Mouse (Mus musculus) hindbrain, embryonic 16.5 days (tissue): Measurements from ENCODE around the gene Dennd2a. TPM values are rescaled to one million over a fixed set of nuclear protein-coding genes. Genes with fewer than 3 reads are reported as not detected.

ENCODE experiments used
- ATAC-seq: fragments of 200-750 bp; cut with Nextera tagmentation; 2 replicates; pipeline ENCODE4 v1.8.0; 2017; ENCODE audit warnings: moderate TSS enrichment, moderate library complexity
- H3K27ac ChIP-seq: fragments of 300-500 bp; sonication (generic); 2 replicates; pipeline ENCODE4 v1.5.1; 2014; ENCODE audit warnings: low read depth, mild to moderate bottlenecking, control low read depth, low read length, moderate library complexity
- H3K27me3 ChIP-seq: fragments of 300-500 bp; sonication (generic); replicated peaks from 2 replicates; pipeline ENCODE4 v1.6.1; 2014; ENCODE audit warnings: low read length; ENCODE audit not compliant: control insufficient read depth, insufficient read depth
- H3K36me3 ChIP-seq: fragments of 300-500 bp; sonication (generic); 2 replicates; pipeline ENCODE4 v1.6.1; 2014; ENCODE audit warnings: mild to moderate bottlenecking, low read length, moderate library complexity, mixed read lengths; ENCODE audit not compliant: control insufficient read depth, insufficient read depth
- H3K4me1 ChIP-seq: fragments of 300-500 bp; sonication (generic); 2 replicates; pipeline ENCODE4 v1.6.1; 2014; ENCODE audit warnings: low read depth, low read length; ENCODE audit not compliant: control insufficient read depth, insufficient read depth
- H3K4me2 ChIP-seq: fragments of 300-500 bp; sonication (generic); 2 replicates; pipeline ENCODE4 v1.6.1; 2014; ENCODE audit warnings: mild to moderate bottlenecking, low read length, control low read depth, moderate library complexity
- H3K4me3 ChIP-seq: fragments of 300-500 bp; sonication (generic); 2 replicates; pipeline ENCODE4 v1.5.1; 2014; ENCODE audit warnings: mild to moderate bottlenecking, low read length, control low read depth, moderate library complexity
- H3K9ac ChIP-seq: fragments of 300-500 bp; sonication (generic); 2 replicates; pipeline ENCODE4 v1.6.1; 2014; ENCODE audit warnings: low read depth, mild to moderate bottlenecking, control low read depth, low read length, moderate library complexity
- H3K9me3 ChIP-seq: fragments of 300-500 bp; sonication (generic); 2 replicates; pipeline ENCODE4 v1.6.1; 2014; ENCODE audit warnings: mild to moderate bottlenecking, low read length, moderate library complexity; ENCODE audit not compliant: control insufficient read depth
- WGBS: fragments of 180-500 bp; shearing (Covaris S2); extraction: QIAGEN DNeasy Blood & Tissue Kit; methylation state at CpG from one replicate; pipeline ENCODE4 v1.1.7; 2014; 5-methylcytosine and 5-hydroxymethylcytosine counted together
- polyA plus RNA-seq: library from polyadenylated mRNA; unstranded; fragments of >200 nt; fragmentation: Nextera tagmentation; extraction: Ambion mirVana; gene quantifications from 2 replicates; pipeline ENCODE4 v1.2.1, GENCODE M21; 2015

Gene Dennd2a
- polyA plus RNA-seq, 1 experiment from 2014 or later, result 12.8 TPM

GRCm38 (mm10) chr6:39528671-39529535 lies 28.8 kb downstream of the Dennd2a start:
- Histone ChIP-seq H3K9ac (no peak overlapping the region), H3K27ac (peak overlapping the region; percentile 60), H3K4me3 (no peak overlapping the region), H3K4me2 (peak overlapping the region; percentile 30), H3K27me3 (no peaks in the 10 kb centered on the region), H3K36me3 (no peaks in the 10 kb centered on the region), H3K9me3 (no peaks in the 10 kb centered on the region), H3K4me1 (peaks cover 18% of the 10 kb centered on the region; the same call in 1 of the 2 replicates)
- 29% methylated on average over 12 of the region's 12 CpGs for whole genome bisulfite sequencing
- peak; percentile 94 for ATAC-seq

- Histone ChIP-seq H3K4me2 (no peak overlapping the region), H3K4me3 (no peak overlapping the region), H3K4me1 (peaks cover 18% of the 10 kb centered on the region; the same call in 1 of the 2 replicates), H3K27me3 (no peaks in the 10 kb centered on the region), H3K36me3 (peaks cover 6% of the 10 kb centered on the region; the same call in 1 of the 2 replicates), H3K27ac (peak overlapping the region; percentile 60), H3K9ac (no peak overlapping the region), H3K9me3 (no peaks in the 10 kb centered on the region)
- WGBS, result 35% methylated on average over 4 of the region's 4 CpGs
- ATAC-seq, result peak; percentile 35; the same call in 1 of the 2 replicates
These were observed 29.9 kb downstream of the Dennd2a start for GRCm38 (mm10) chr6:39527811-39528210.

- ATAC-seq, result no peak
- H3K4me2 ChIP-seq, result no peak overlapping the region
- H3K9ac ChIP-seq, result no peak overlapping the region
- 77% methylated on average over 7 of the region's 7 CpGs for WGBS
- H3K4me3 ChIP-seq, result no peak overlapping the region
- H3K36me3 ChIP-seq, result peaks cover 7% of the 10 kb centered on the region; the same call in 1 of the 2 replicates
- H3K27ac ChIP-seq, result peak overlapping the region; percentile 10; the same call in 1 of the 2 replicates
- H3K4me1 ChIP-seq, result peaks cover 18% of the 10 kb centered on the region; the same call in 1 of the 2 replicates
- no peaks in the 10 kb centered on the region for H3K9me3 ChIP-seq
- no peaks in the 10 kb centered on the region for H3K27me3 ChIP-seq
These were observed 30.3 kb downstream of the Dennd2a start for GRCm38 (mm10) chr6:39527337-39527784.

GRCm38 (mm10) chr6:39526797-39527196 lies 30.9 kb downstream of the Dennd2a start:
- Histone ChIP-seq H3K27me3 (no peaks in the 10 kb centered on the region), H3K36me3 (peaks cover 8% of the 10 kb centered on the region), H3K9me3 (no peaks in the 10 kb centered on the region), H3K27ac (no peak overlapping the region; the same call in 1 of the 2 replicates), H3K4me2 (no peak overlapping the region), H3K9ac (no peak overlapping the region), H3K4me1 (peaks cover 18% of the 10 kb centered on the region; the same call in 1 of the 2 replicates), H3K4me3 (no peak overlapping the region)
- ATAC-seq, result no peak
- 55% methylated on average over 8 of the region's 10 CpGs for WGBS

GRCm38 (mm10) chr6:39523161-39523560 lies 34.5 kb downstream of the Dennd2a start:
- ATAC-seq, result no peak
- Histone ChIP-seq H3K27me3 (no peaks in the 10 kb centered on the region), H3K27ac (no peak overlapping the region), H3K4me1 (peaks cover 6% of the 10 kb centered on the region; the same call in 1 of the 2 replicates), H3K9me3 (peaks cover 5% of the 10 kb centered on the region), H3K4me2 (no peak overlapping the region), H3K36me3 (peaks cover 22% of the 10 kb centered on the region), H3K9ac (no peak overlapping the region), H3K4me3 (no peak overlapping the region)
- WGBS, result 92% methylated on average over 13 of the region's 13 CpGs

- WGBS, result 70% methylated on average over 5 of the region's 5 CpGs
- H3K27me3 ChIP-seq, result no peaks in the 10 kb centered on the region
- peaks cover 5% of the 10 kb centered on the region for H3K9me3 ChIP-seq
- peaks cover 4% of the 10 kb centered on the region; the same call in 1 of the 2 replicates for H3K4me1 ChIP-seq
- ATAC-seq, result no peak
- no peak overlapping the region for H3K9ac ChIP-seq
- H3K4me2 ChIP-seq, result no peak overlapping the region
- no peak overlapping the region for H3K27ac ChIP-seq
- H3K36me3 ChIP-seq, result peaks cover 22% of the 10 kb centered on the region
- H3K4me3 ChIP-seq, result no peak overlapping the region
These were observed 35.2 kb downstream of the Dennd2a start for GRCm38 (mm10) chr6:39522425-39522824.

GRCm38 (mm10) chr6:39515739-39516131 lies 41.9 kb downstream of the Dennd2a start:
- WGBS, result 20% methylated on average over 6 of the region's 6 CpGs
- peak; percentile 62; the same call in 1 of the 2 replicates for ATAC-seq
- H3K4me1 ChIP-seq, result peaks cover 6% of the 10 kb centered on the region
- H3K4me2 ChIP-seq, result peak overlapping the region; percentile 14; the same call in 1 of the 2 replicates
- H3K27me3 ChIP-seq, result no peaks in the 10 kb centered on the region
- H3K9me3 ChIP-seq, result peaks cover 5% of the 10 kb centered on the region
- no peak overlapping the region for H3K9ac ChIP-seq
- no peak overlapping the region for H3K4me3 ChIP-seq
- peak overlapping the region; percentile 79 for H3K27ac ChIP-seq
- peaks cover 11% of the 10 kb centered on the region for H3K36me3 ChIP-seq

- H3K27me3 ChIP-seq, result no peaks in the 10 kb centered on the region
- no peak overlapping the region for H3K4me2 ChIP-seq
- peak overlapping the region; percentile 79 for H3K27ac ChIP-seq
- H3K9me3 ChIP-seq, result peaks cover 2% of the 10 kb centered on the region
- 46% methylated on average over 11 of the region's 11 CpGs for WGBS
- no peak overlapping the region for H3K9ac ChIP-seq
- peaks cover 6% of the 10 kb centered on the region for H3K4me1 ChIP-seq
- no peak overlapping the region for H3K4me3 ChIP-seq
- peaks cover 6% of the 10 kb centered on the region for H3K36me3 ChIP-seq
- ATAC-seq, result peak; percentile 83
These were observed 42.5 kb downstream of the Dennd2a start for GRCm38 (mm10) chr6:39515040-39515738.

GRCm38 (mm10) chr6:39503476-39503875 lies 54.2 kb downstream of the Dennd2a start:
- no peak overlapping the region for H3K4me3 ChIP-seq
- no peak overlapping the region for H3K9ac ChIP-seq
- no peak overlapping the region for H3K27ac ChIP-seq
- no peaks in the 10 kb centered on the region for H3K4me1 ChIP-seq
- 83% methylated on average over 7 of the region's 7 CpGs for WGBS
- peaks cover 13% of the 10 kb centered on the region for H3K36me3 ChIP-seq
- no peak overlapping the region for H3K4me2 ChIP-seq
- H3K9me3 ChIP-seq, result no peaks in the 10 kb centered on the region
- ATAC-seq, result no peak
- no peaks in the 10 kb centered on the region for H3K27me3 ChIP-seq
